Mouse (Mus musculus) forebrain, embryonic 14.5 days (tissue): ENCODE data around the gene Fto. TPM values are rescaled to one million over a fixed set of nuclear protein-coding genes. Genes with fewer than 3 reads are reported as not detected.
A peak's percentile ranks its signal among the peaks of the same experiment; 100 is the strongest.

Experiments
- ATAC-seq: fragments of 200-750 bp; cut with Nextera tagmentation; 2 replicates; pipeline ENCODE4 v1.8.0; 2017; ENCODE audit warnings: mild to moderate bottlenecking, moderate library complexity
- DNase-seq: peaks from one replicate; pipeline ENCODE4 v3.0.0-alpha.2; 2015; ENCODE audit warnings: low spot score
- H3K27ac ChIP-seq: fragments of 300-500 bp; sonication (generic); 2 replicates; pipeline ENCODE4 v1.5.1; 2014; ENCODE audit warnings: low read depth, mild to moderate bottlenecking, control low read depth, low read length, moderate library complexity
- H3K27me3 ChIP-seq: fragments of 300-500 bp; sonication (generic); replicated peaks from 2 replicates; pipeline ENCODE4 v1.6.1; 2014; ENCODE audit warnings: low read length, control low read depth, mixed read lengths; ENCODE audit not compliant: control insufficient read depth, insufficient read depth
- H3K36me3 ChIP-seq: fragments of 300-500 bp; sonication (generic); 2 replicates; pipeline ENCODE4 v1.6.1; 2014; ENCODE audit warnings: low read length, control low read depth; ENCODE audit not compliant: control insufficient read depth, insufficient read depth
- H3K4me1 ChIP-seq: fragments of 300-500 bp; sonication (generic); 2 replicates; pipeline ENCODE4 v1.6.1; 2014; ENCODE audit warnings: antibody characterized with exemption, low read length, control low read depth; ENCODE audit not compliant: control insufficient read depth, insufficient read depth
- H3K4me2 ChIP-seq: fragments of 300-500 bp; sonication (generic); 2 replicates; pipeline ENCODE4 v1.6.1; 2014; ENCODE audit warnings: mild to moderate bottlenecking, control low read depth, low read length
- H3K4me3 ChIP-seq: fragments of 300-500 bp; sonication (generic); 2 replicates; pipeline ENCODE4 v1.5.1; 2014; ENCODE audit warnings: low read depth, low read length, control low read depth
- H3K9ac ChIP-seq: fragments of 300-500 bp; sonication (generic); 2 replicates; pipeline ENCODE4 v1.6.1; 2014; ENCODE audit warnings: mild to moderate bottlenecking, low read length, control low read depth, moderate library complexity
- H3K9me3 ChIP-seq: fragments of 300-500 bp; sonication (generic); replicated peaks from 2 replicates; pipeline ENCODE4 v1.6.1; 2016; ENCODE audit warnings: low read length, control low read depth, mixed read lengths; ENCODE audit not compliant: control insufficient read depth
- WGBS: fragments of 180-500 bp; shearing (Covaris S2); extraction: QIAGEN DNeasy Blood & Tissue Kit; methylation state at CpG from one replicate; pipeline ENCODE4 v1.1.7; 2014; 5-methylcytosine and 5-hydroxymethylcytosine counted together
- polyA plus RNA-seq: library from polyadenylated mRNA; unstranded; fragments of >200 nt; fragmentation: Nextera tagmentation; extraction: Ambion mirVana; gene quantifications from 2 replicates; pipeline ENCODE4 v1.2.1, GENCODE M21; 2014

The Fto gene
- polyA plus RNA-seq, 1 experiment from 2014 or later: 103 TPM

DNA sequence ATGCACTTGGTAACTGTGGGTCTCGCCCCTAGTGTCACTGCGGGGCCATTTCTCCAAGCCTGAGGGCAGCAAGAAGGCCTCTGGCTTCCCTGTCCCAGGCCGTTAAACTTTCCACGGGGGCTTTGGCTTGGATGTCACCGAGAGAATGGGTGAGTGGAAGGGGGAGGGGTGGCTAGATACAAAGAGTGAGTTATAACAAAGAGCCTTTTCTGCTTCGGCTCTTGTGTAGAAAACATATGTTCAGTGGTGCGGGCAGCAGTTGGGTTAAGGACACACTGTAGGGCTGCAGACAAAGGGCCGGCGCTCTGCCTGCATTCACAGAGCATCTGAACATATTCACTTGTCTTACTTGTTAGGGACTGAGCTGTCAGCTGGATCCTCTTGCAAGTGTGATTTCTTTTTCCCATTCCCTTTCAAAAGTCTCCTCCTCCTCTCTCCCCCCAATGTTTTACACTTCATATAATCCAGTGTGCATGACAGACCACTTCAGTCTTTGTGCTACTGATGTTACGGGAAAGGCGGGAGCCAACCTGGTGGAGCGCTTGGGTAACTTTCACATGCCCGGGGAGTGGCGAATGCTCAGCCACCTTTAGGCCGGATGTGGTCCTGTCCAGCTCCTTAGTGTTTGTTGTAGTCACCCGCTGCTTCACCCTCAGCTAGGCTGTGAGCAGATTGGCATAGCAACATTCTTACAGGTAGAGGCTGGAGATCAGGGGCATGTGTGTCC, 201.6 kb downstream of the Fto start:
- DNase-seq (peak; percentile 63), ATAC-seq (peak; percentile 73)
- H3K36me3 ChIP-seq: no peaks in the 10 kb centered on the region
- peak overlapping the region; percentile 17; the same call in 1 of the 2 replicates for H3K9ac ChIP-seq
- no peak overlapping the region; the same call in 1 of the 2 replicates for H3K27ac ChIP-seq
- 0 out of 2 replicates have a peak, but pooled peaks cover 9% of the 10 kb centered on the region for H3K27me3 ChIP-seq
- no peaks in the 10 kb centered on the region for H3K9me3 ChIP-seq
- 17% methylated on average over 16 of the region's 16 CpGs for WGBS
- H3K4me2 ChIP-seq: no peak overlapping the region
- peaks cover 20% of the 10 kb centered on the region for H3K4me1 ChIP-seq
- no peak overlapping the region for H3K4me3 ChIP-seq

DNA sequence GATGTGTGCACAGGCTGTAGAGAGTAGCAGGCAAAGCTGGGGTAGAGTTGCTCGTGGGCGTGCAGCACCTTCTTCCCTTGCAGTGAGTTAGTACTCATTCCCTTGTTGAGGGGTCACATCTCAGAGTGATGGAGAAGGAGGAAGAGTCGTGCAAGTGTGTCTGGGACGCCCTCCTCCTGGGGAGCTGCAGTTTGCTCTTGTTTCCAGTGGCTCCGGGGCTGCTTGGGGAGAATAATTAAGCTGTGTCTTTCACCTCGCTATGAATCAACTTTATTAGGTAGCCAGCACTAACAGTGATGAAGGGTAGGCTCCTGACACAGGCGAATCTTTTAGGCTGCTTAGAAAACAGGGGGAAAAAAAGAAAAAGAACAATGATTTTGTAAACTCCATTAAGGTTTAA, 203.1 kb downstream of the Fto start:
- 23% methylated on average over 7 of the region's 7 CpGs for WGBS
- DNase-seq (no peak), ATAC-seq (no peak)
- no peaks in the 10 kb centered on the region for H3K36me3 ChIP-seq
- H3K9ac ChIP-seq: no peak overlapping the region
- no peak overlapping the region for H3K27ac ChIP-seq
- H3K4me2 ChIP-seq: no peak overlapping the region
- H3K4me1 ChIP-seq: peaks cover 20% of the 10 kb centered on the region
- no peak overlapping the region for H3K4me3 ChIP-seq
- H3K27me3 ChIP-seq: 0 out of 2 replicates have a peak, but pooled peaks cover 9% of the 10 kb centered on the region
- no peaks in the 10 kb centered on the region for H3K9me3 ChIP-seq

DNA sequence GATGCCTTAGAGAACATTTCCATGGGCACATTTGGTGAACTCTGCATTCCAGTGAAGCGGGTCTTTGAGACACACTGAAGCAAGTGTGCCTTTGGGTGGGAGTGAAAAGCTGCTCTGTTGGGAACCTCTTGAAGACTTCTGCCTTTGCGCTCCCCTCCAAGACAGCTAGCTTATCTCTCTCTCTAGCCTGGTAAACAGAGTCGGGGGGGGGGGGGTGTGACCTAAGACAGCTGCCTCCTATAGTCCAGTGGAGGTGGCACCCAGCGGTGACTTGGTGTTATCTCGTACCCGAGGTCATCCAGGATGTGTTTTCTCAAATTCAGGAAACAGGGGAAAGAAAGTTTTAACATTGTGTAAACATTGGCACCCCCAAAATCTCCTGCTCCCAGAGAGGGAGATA, 204.8 kb downstream of the Fto start:
- 67% methylated on average over 6 of the region's 6 CpGs for WGBS
- ATAC-seq: no peak
- Histone ChIP-seq H3K27ac (no peak overlapping the region), H3K27me3 (peaks cover 7% of the 10 kb centered on the region; the same call in 1 of the 2 replicates), H3K36me3 (no peaks in the 10 kb centered on the region), H3K9ac (no peak overlapping the region), H3K9me3 (no peaks in the 10 kb centered on the region), H3K4me2 (no peak overlapping the region), H3K4me1 (peaks cover 20% of the 10 kb centered on the region), H3K4me3 (no peak overlapping the region)
- no peak for DNase-seq

DNA sequence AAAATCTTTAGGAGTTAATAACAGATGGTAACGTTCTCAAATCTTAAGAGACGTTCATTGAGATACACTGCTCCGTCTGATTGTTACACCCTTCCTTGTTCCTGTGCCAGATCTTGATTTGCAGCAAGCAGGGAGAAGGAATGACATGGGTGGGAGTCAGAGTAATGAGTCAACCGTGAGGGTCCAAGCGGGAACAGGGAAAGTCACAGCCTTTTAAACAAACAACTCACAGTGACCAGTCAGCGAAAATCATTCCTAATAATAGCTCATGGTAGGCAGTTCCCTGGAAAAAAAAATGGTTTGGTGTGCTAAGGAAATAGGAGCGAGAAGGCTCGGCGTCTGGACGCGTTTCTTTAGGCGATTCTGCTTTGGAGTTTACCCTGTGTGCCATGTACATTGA, 208.9 kb downstream of the Fto start:
- Histone ChIP-seq H3K9me3 (no peaks in the 10 kb centered on the region), H3K4me1 (peaks cover 11% of the 10 kb centered on the region; the same call in 1 of the 2 replicates), H3K4me3 (no peak overlapping the region), H3K9ac (no peak overlapping the region), H3K4me2 (no peak overlapping the region), H3K36me3 (no peaks in the 10 kb centered on the region), H3K27me3 (peaks cover 10% of the 10 kb centered on the region; the same call in 1 of the 2 replicates), H3K27ac (no peak overlapping the region)
- DNase-seq (no peak), ATAC-seq (no peak)
- 89% methylated on average over 12 of the region's 12 CpGs for WGBS

DNA sequence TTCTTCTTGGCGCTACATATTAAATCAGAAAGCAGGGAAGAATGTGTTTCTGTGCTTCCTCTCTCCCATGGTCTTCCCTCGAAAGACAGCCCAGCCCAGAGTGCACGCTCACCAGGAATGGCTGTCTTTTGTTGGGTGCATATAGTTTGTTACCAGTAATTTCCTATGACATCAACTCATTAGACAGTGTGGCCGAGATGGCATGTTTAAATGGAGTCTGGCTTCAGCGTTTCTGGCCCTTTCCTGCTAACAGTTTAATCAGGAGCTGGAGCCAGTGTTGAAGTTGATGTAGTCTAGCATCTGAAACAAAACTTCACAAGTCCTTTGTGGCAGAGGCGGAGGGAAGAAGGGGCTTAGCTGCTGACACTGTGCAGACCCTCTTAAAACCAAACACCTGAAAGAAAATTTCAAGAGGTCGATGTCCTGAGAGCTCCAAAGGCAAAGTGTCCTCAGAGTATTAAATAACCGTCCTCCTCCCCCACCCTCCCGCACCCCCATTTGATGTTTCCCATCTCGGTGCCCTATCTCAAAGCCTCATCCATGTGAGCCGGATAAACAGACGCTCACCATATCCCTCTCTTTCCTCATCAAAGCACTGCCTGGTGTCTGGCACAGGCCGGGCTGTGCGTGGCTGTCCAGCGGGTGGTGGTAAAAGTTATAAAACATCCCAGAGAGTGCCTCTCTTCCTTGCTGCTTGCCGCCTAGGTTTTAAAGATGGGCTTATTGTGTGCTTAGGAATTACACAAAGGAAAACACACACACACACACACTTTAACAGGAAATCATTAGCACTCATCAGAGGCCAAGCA, 210.9 kb downstream of the Fto start:
- peaks cover 10% of the 10 kb centered on the region; the same call in 1 of the 2 replicates for H3K27me3 ChIP-seq
- H3K4me1 ChIP-seq: peaks cover 11% of the 10 kb centered on the region; the same call in 1 of the 2 replicates

DNA sequence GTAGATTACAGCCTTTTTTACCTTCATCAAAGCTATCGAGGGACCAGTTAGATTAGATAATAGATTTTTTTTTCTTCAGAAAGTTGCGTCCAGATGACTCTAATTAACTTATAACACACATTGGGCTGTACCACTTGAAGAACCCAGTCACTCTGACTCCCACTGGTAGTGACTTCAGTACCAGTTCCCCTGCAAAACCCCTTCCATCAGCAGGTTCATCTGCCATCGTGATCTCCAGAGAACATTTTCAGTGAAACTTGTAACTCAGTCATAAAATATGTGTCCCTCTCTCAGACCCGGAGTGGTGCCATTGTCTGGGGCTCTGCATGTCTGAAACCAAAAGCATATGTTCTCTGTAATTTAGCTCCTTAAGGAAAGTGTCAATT, 211.5 kb downstream of the Fto start:
- Histone ChIP-seq H3K4me1 (peaks cover 11% of the 10 kb centered on the region; the same call in 1 of the 2 replicates), H3K4me3 (no peak overlapping the region), H3K27me3 (peaks cover 8% of the 10 kb centered on the region; the same call in 1 of the 2 replicates), H3K9me3 (no peaks in the 10 kb centered on the region), H3K27ac (no peak overlapping the region), H3K4me2 (no peak overlapping the region), H3K36me3 (no peaks in the 10 kb centered on the region), H3K9ac (no peak overlapping the region)
- WGBS: 10% methylated on average over 4 of the region's 4 CpGs
- ATAC-seq: no peak
- DNase-seq: no peak

More for the DNA sequence above, 210.9 kb downstream of the Fto start:
- WGBS: 49% methylated on average over 16 of the region's 16 CpGs
- DNase-seq (no peak), ATAC-seq (no peak)
- no peak overlapping the region for H3K9ac ChIP-seq
- H3K4me3 ChIP-seq: no peak overlapping the region
- H3K36me3 ChIP-seq: no peaks in the 10 kb centered on the region
- H3K9me3 ChIP-seq: no peaks in the 10 kb centered on the region
- H3K4me2 ChIP-seq: no peak overlapping the region
- H3K27ac ChIP-seq: no peak overlapping the region

DNA sequence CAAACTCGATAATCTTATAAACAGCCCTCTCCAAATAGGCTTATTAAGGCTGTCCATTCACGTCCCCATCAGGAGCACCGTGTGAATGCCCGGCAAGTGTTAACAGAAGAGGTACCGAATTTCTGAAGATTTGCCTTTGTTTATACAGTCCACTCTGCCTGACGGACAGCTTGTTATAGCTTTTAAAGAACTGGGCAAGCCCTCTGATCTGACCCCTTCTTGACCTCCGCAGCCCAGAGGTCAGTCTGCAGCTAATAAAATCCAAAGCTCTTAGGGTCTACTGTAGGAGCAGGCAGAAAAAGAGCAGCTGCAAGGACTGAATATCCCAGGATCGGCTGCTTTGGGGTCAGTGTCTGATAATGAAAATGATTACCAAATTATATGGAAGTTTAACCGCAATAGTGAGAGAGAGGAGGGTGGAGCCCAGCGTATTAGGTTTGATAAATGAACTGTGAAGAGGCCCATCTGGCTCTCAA, 212.1 kb downstream of the Fto start:
- DNase-seq (peak; percentile 30), ATAC-seq (peak; percentile 60; the same call in 1 of the 2 replicates)
- Histone ChIP-seq H3K27me3 (peaks cover 8% of the 10 kb centered on the region; the same call in 1 of the 2 replicates), H3K4me1 (peaks cover 11% of the 10 kb centered on the region; the same call in 1 of the 2 replicates), H3K36me3 (no peaks in the 10 kb centered on the region), H3K27ac (no peak overlapping the region), H3K9ac (no peak overlapping the region), H3K4me3 (no peak overlapping the region), H3K4me2 (no peak overlapping the region), H3K9me3 (no peaks in the 10 kb centered on the region)
- 4% methylated on average over 10 of the region's 10 CpGs for WGBS

DNA sequence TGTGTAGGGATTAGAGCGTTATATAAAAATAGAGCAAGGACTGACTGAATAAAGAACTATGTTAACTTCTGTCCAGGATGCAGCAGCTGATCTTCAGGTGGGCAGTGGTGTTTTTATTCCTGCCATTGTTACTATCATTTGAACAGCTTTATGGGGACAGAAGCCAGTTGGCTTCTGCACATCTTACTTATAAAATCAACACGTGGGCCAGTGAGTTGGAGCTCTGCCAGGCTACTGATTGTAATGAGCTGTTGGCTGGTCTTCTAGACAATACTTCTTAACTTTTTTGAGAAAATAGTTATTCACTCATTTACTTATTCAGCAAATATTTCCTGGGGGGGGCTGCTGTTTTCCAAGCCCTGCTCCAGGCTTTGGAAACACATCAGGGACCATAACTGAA, 215.6 kb downstream of the Fto start:
- H3K27me3 ChIP-seq: 0 out of 2 replicates have a peak, but pooled peaks cover 12% of the 10 kb centered on the region
- ATAC-seq (no peak), DNase-seq (peak; percentile 39)

More for the DNA sequence above, 215.6 kb downstream of the Fto start:
- no peaks in the 10 kb centered on the region for H3K9me3 ChIP-seq
- no peak overlapping the region for H3K9ac ChIP-seq
- no peak overlapping the region for H3K4me2 ChIP-seq
- H3K36me3 ChIP-seq: no peaks in the 10 kb centered on the region
- no peak overlapping the region for H3K4me3 ChIP-seq
- 59% methylated on average over 2 of the region's 2 CpGs for WGBS
- peaks cover 14% of the 10 kb centered on the region; the same call in 1 of the 2 replicates for H3K4me1 ChIP-seq
- no peak overlapping the region for H3K27ac ChIP-seq
